Mouse (Mus musculus) megakaryocyte, embryonic 14.5 days (primary cell): ENCODE measurements around the gene Acsl3.

ENCODE experiments used
- FLI1 ChIP-seq: IDR thresholded peaks from 2 replicates; pipeline ENCODE4 v1.6.1; 2012; ENCODE audit warnings: low read length, inconsistent platforms, mixed read lengths
- GATA1 ChIP-seq: IDR thresholded peaks from 3 replicates; pipeline ENCODE4 v1.6.1; 2012; ENCODE audit warnings: mixed read lengths, low read length, inconsistent platforms, borderline replicate concordance

DNA sequence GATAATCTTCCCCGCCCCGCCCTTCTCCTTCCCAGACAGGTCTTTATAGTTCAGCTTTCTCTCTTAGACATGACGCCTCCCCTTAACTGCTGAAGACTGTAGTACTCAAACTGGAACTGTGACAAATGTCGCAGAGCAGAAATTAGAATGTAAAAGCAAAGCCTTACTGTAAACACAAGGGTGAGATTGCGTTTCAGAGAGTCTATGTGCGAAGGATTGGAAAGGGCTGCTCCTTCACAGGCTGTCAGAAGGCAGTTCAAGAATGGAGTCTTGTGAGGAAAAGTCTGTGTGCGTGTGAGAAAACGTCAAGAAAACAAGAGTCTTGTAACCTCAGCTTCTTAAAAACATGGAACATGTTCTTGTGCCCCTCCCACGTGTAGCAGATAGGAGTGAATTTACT is 74.7 kb downstream of the Acsl3 start:
- no peak for TF ChIP-seq GATA1
- no peak for TF ChIP-seq FLI1
